Mouse (Mus musculus): ENCODE measurements around the gene Slc37a1.

DNA sequence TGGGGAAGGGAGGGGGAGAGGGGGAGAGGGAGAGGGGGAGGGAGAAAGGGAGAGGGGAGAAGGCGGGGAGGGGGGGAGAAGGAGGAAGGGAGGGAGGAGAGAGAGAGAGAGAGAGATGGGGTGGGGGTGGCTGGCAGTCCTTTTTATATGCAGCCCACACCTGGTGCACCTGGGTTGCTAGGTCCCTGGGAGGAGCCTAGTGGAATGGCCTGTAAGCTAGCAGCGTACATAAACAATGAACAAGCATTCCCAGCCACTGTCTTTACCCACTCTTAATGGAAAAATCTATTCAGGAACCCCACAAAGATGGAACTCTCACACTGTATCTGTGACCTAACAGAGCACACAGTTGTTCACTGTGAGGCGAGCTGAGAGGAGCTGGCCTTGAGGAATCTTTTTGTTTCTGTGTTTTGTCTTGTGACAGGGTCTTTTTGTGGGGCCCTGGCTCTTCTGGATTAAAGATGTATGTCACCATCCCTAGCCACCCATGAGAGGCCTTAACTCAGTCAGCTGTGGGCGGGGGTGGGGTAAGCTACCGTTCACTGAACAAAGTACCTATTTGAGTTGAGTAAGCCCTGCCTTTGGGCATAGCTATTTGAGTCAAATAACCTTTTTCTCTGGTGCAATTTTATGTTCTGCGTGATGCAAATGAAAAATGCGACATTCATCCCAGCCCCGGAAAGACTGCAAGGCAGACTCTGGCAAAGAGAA is 69.4 kb downstream of the Slc37a1 start:
- TF ChIP-seq CTCF (IDR thresholded peaks at IDR 0.05; ENCODE audit: insufficient read depth, low read length) (no peak), POLR2A (IDR thresholded peaks at IDR 0.05; ENCODE audit: borderline replicate concordance, extremely low read depth, low read depth, low read length) (no peak)

Data from lung, adult 2 months (tissue).